17 mouse cellular contexts compared by ENCODE assay signal in the genomic region with DNA sequence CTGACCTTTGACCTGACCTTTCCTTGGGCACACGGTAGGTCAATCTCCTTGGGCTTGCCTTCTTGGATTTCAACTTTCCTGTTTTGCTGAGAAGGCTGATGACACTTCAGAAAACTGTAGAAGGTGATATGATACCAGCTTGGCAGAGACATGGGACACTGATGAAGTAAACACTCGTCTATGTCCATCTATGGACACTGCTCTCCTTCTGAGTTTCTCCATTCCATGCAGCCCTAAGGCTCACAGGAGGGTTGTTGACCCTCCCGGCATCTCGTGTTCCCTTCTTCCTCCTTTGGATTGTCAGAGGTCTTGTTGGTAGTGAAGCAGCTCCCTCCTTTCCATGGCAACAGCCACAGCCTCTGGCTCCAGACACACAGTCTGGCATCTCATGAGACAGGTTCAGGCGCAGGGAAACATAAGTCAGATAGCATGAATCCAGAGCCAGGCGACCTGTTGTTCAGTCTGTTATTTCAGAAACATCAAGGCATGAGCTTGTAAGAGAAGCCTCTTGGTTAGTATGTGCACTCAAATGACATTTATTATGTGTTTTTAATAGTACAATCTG.
DNase-seq lines count a peak whose midpoint lies in the region; ATAC-seq and TF ChIP-seq lines count a peak whose summit lies in the region.
"Had no signal": no experiment of that assay in that cellular context is flagged by ENCODE, and none has a peak within 500 bp of the region (broad histone marks: within the 10 kb centered on the region; RNA-seq: fewer than 3 reads in every experiment).

No protein-coding gene starts in this region.

- H3K27me3 ChIP-seq in hindbrain, embryonic 15.5 days = no peaks in the 10 kb centered on the region
- no peaks in the 10 kb centered on the region for H3K27me3 ChIP-seq in hindbrain, embryonic 13.5 days
- H3K27me3 ChIP-seq: limb, embryonic 12.5 days; midbrain, embryonic 12.5 days had no signal

- no peaks in the 10 kb centered on the region for H3K36me3 ChIP-seq in hindbrain, embryonic 15.5 days
- H3K36me3 ChIP-seq in hindbrain, embryonic 13.5 days = no peaks in the 10 kb centered on the region
- H3K36me3 ChIP-seq in ES-E14 (ENCODE audit: control insufficient read depth, insufficient read depth, low read length, poor library complexity, severe bottlenecking) = no peaks in the 10 kb centered on the region
- H3K36me3 ChIP-seq: limb, embryonic 12.5 days; midbrain, embryonic 12.5 days had no signal

- in situ Hi-C loops in ES-E14 (cut with MboI; ENCODE audit: low sequenced_read_pairs in 2 of 2, unreplicated experiment in 2 of 2) = no loop called here

- WGBS in hindbrain, embryonic 15.5 days = 63% methylated on average over 6 of the region's 6 CpGs
- 75% methylated on average over 6 of the region's 6 CpGs for WGBS in hindbrain, embryonic 13.5 days

- no peak for DNase-seq in ES-E14 (ENCODE audit: low read depth, low spot score)
- DNase-seq in embryo, embryonic 10 days (ENCODE audit: low spot score) = peak; percentile 18
- DNase-seq in gastrocnemius, postnatal 14 days = peak; percentile 14
- no peak for DNase-seq in heart, postnatal 36 days
- DNase-seq in left cerebral cortex, adult 9 months (ENCODE audit: low spot score in 2 of 2) = no peak
- DNase-seq: heart, adult 2 months; lung, adult 18-20 months; lung, postnatal 4 days; right cerebral cortex, postnatal 25 days; thymus, adult 18-20 months had no signal

- no peak overlapping the region for H3K27ac ChIP-seq in hindbrain, embryonic 15.5 days (replicated peaks)
- no peak overlapping the region for H3K27ac ChIP-seq in hindbrain, embryonic 13.5 days
- no peak overlapping the region for H3K27ac ChIP-seq in ES-E14 (ENCODE audit: insufficient read depth, low read depth, low read length, poor library complexity, severe bottlenecking)
- H3K27ac ChIP-seq: heart, adult 2 months; limb, embryonic 12.5 days; midbrain, embryonic 12.5 days had no signal

- no peaks in the 10 kb centered on the region for H3K9me3 ChIP-seq in hindbrain, embryonic 15.5 days
- H3K9me3 ChIP-seq in hindbrain, embryonic 13.5 days = no peaks in the 10 kb centered on the region
- H3K9me3 ChIP-seq in ES-E14 (ENCODE audit: control insufficient read depth, insufficient read depth, low read depth, low read length) = no peaks in the 10 kb centered on the region
- H3K9me3 ChIP-seq: limb, embryonic 12.5 days; midbrain, embryonic 12.5 days had no signal

- H3K4me2 ChIP-seq in hindbrain, embryonic 15.5 days = no peak overlapping the region
- H3K4me2 ChIP-seq in hindbrain, embryonic 13.5 days = no peak overlapping the region
- H3K4me2 ChIP-seq: limb, embryonic 12.5 days; midbrain, embryonic 12.5 days had no signal

- ATAC-seq in hindbrain, embryonic 15.5 days (ENCODE audit: low FRiP score, low read depth) = peak; percentile 38; the same call in 1 of the 2 replicates
- no peak for ATAC-seq in hindbrain, embryonic 13.5 days (ENCODE audit: low FRiP score)
- ATAC-seq: activated CD4-positive, CD25-positive, alpha-beta regulatory T cell, adult 4 months; CD4-positive, CD25-positive, alpha-beta regulatory T cell, adult 4 months; intestine, embryonic 16.5 days had no signal

- intact Hi-C loops in gastrocnemius, postnatal 14 days (cut with DNase I; ENCODE audit: low total_unique reads) = no loop called here
- intact Hi-C loops in heart, postnatal 36 days (cut with DNase I) = no loop called here

- H3K9ac ChIP-seq in hindbrain, embryonic 15.5 days = no peak overlapping the region
- H3K9ac ChIP-seq in hindbrain, embryonic 13.5 days = no peak overlapping the region
- no peak overlapping the region for H3K9ac ChIP-seq in ES-E14 (ENCODE audit: insufficient read depth, low read depth, low read length, poor library complexity, severe bottlenecking)
- H3K9ac ChIP-seq: limb, embryonic 12.5 days; midbrain, embryonic 12.5 days had no signal

- no peak overlapping the region for H3K4me3 ChIP-seq in hindbrain, embryonic 15.5 days
- no peak overlapping the region for H3K4me3 ChIP-seq in hindbrain, embryonic 13.5 days
- no peak overlapping the region for H3K4me3 ChIP-seq in ES-E14 (ENCODE audit: insufficient read depth in 1 of 2, low read depth in 1 of 2, low read length in 2 of 2, poor library complexity in 1 of 2, severe bottlenecking in 1 of 2)
- H3K4me3 ChIP-seq: heart, adult 2 months; limb, embryonic 12.5 days; midbrain, embryonic 12.5 days had no signal

- no peaks in the 10 kb centered on the region for H3K4me1 ChIP-seq in hindbrain, embryonic 15.5 days (replicated peaks)
- H3K4me1 ChIP-seq in hindbrain, embryonic 13.5 days (replicated peaks) = no peaks in the 10 kb centered on the region
- H3K4me1 ChIP-seq in ES-E14 (ENCODE audit: control insufficient read depth in 2 of 2, insufficient read depth in 2 of 2, low read length in 2 of 2, poor library complexity in 1 of 2) = no peaks in the 10 kb centered on the region
- H3K4me1 ChIP-seq: limb, embryonic 12.5 days; midbrain, embryonic 12.5 days had no signal

TF ChIP-seq in ES-E14, 5 proteins besides CTCF, POLR2A, EP300 and RAD21:
- no peak for TF ChIP-seq ZNF384 (IDR thresholded peaks at IDR 0.05; ENCODE audit: low read depth, low read length)
- TF ChIP-seq MAFK (IDR thresholded peaks at IDR 0.05; ENCODE audit: insufficient read depth, low read depth, low read length) = no peak
- no peak for TF ChIP-seq ZC3H11A (IDR thresholded peaks at IDR 0.05; ENCODE audit: borderline replicate concordance, low read depth, low read length)
- TF ChIP-seq HCFC1 (IDR thresholded peaks at IDR 0.05; ENCODE audit: borderline replicate concordance, insufficient read depth, low read length) = 0 out of 2 replicates have a peak, but pooled peaks have one; percentile 14
- TF ChIP-seq CHD2 (IDR thresholded peaks at IDR 0.05; ENCODE audit: low read depth, low read length) = no peak

Comparison
In these comparisons a context has a peak if more than half of its experiments do, and no peak if none do; other contexts are left out.
1. DNase-seq: peak in embryo, embryonic 10 days (single experiment) and gastrocnemius, postnatal 14 days (single experiment); none in ES-E14 (single experiment), heart, postnatal 36 days (0 of 2) and left cerebral cortex, adult 9 months (0 of 2).